Mouse (Mus musculus) small intestine, adult 2 months (tissue): ENCODE measurements around the gene Trhde.

Experiments
- CTCF ChIP-seq: fragments of 200-500 bp; IDR thresholded peaks from 2 replicates; pipeline ENCODE4 v1.5.1; 2012; ENCODE audit warnings: low read depth, mild to moderate bottlenecking, control low read depth, inconsistent platforms, low read length, moderate library complexity, mixed read lengths; ENCODE audit not compliant: insufficient replicate concordance, insufficient read length; ENCODE audit errors: extremely low read depth
- POLR2A ChIP-seq: fragments of 200-500 bp; IDR thresholded peaks from 2 replicates; pipeline ENCODE4 v1.6.1; 2012; ENCODE audit warnings: low read depth, mild to moderate bottlenecking, control low read depth, inconsistent platforms, low read length, moderate library complexity

GRCm38 (mm10) chr10:114578926-114579325, 223.2 kb downstream of the Trhde start:
- TF ChIP-seq POLR2A (no peak), CTCF (no peak)
